Mouse (Mus musculus) midbrain, postnatal 0 days (tissue): Measurements from ENCODE around the gene Trak1. TPM values are rescaled to one million over a fixed set of nuclear protein-coding genes. Genes with fewer than 3 reads are reported as not detected.

ENCODE experiments used
- ATAC-seq: fragments of 200-750 bp; cut with Nextera tagmentation; 2 replicates; pipeline ENCODE4 v1.8.0; 2017; ENCODE audit warnings: moderate number of reproducible peaks, mild to moderate bottlenecking, moderate TSS enrichment, moderate library complexity; ENCODE audit not compliant: low FRiP score
- DNase-seq: peaks from one replicate; pipeline ENCODE4 v3.0.0-alpha.2; 2015; ENCODE audit warnings: low spot score
- H3K27ac ChIP-seq: fragments of 300-500 bp; sonication (generic); 2 replicates; pipeline ENCODE4 v1.5.1; 2014; ENCODE audit warnings: low read depth, mild to moderate bottlenecking, low read length, mixed read lengths
- H3K27me3 ChIP-seq: fragments of 300-500 bp; sonication (generic); 2 replicates; pipeline ENCODE4 v1.6.1; 2014; ENCODE audit warnings: low read length, control low read depth, mixed read lengths; ENCODE audit not compliant: insufficient read depth
- H3K36me3 ChIP-seq: fragments of 300-500 bp; sonication (generic); 2 replicates; pipeline ENCODE4 v1.6.1; 2014; ENCODE audit warnings: low read length, control low read depth, mixed read lengths; ENCODE audit not compliant: insufficient read depth
- H3K4me1 ChIP-seq: fragments of 300-500 bp; sonication (generic); 2 replicates; pipeline ENCODE4 v1.6.1; 2014; ENCODE audit warnings: mild to moderate bottlenecking, control low read depth, antibody characterized with exemption, low read length, mixed read lengths; ENCODE audit not compliant: insufficient read depth
- H3K4me2 ChIP-seq: fragments of 300-500 bp; sonication (generic); 2 replicates; pipeline ENCODE4 v1.6.1; 2014; ENCODE audit warnings: low read depth, mild to moderate bottlenecking, low read length, mixed read lengths; ENCODE audit not compliant: poor library complexity, severe bottlenecking
- H3K4me3 ChIP-seq: fragments of 300-500 bp; sonication (generic); 2 replicates; pipeline ENCODE4 v1.5.1; 2014; ENCODE audit warnings: low read depth, mild to moderate bottlenecking, low read length, moderate library complexity
- H3K9ac ChIP-seq: fragments of 300-500 bp; sonication (generic); replicated peaks from 2 replicates; pipeline ENCODE4 v1.6.1; 2014; ENCODE audit warnings: mild to moderate bottlenecking, low read length, moderate library complexity, mixed read lengths; ENCODE audit not compliant: poor library complexity, severe bottlenecking
- H3K9me3 ChIP-seq: fragments of 300-500 bp; sonication (generic); 2 replicates; pipeline ENCODE4 v1.6.1; 2016; ENCODE audit warnings: low read length, control low read depth
- CTCF ChIP-seq: IDR thresholded peaks from 2 replicates; pipeline ENCODE4 v1.5.1; 2016; ENCODE audit warnings: antibody characterized with exemption, mild to moderate bottlenecking
- WGBS: fragments of 180-500 bp; shearing (Covaris S2); extraction: QIAGEN DNeasy Blood & Tissue Kit; methylation state at CpG from one replicate; pipeline ENCODE4 v1.1.7; 2014; 5-methylcytosine and 5-hydroxymethylcytosine counted together
- polyA plus RNA-seq: library from polyadenylated mRNA; unstranded; fragments of >200 nt; fragmentation: Nextera tagmentation; extraction: Ambion mirVana; gene quantifications from 2 replicates; pipeline ENCODE4 v1.2.1, GENCODE M21; 2015
- total RNA-seq: library from RNA; depleted of rRNA; stranded (reverse); fragments of >200 nt; gene quantifications from 2 replicates; pipeline ENCODE4 v1.2.3, GENCODE M21; 2014

The Trak1 gene
- total and polyA plus RNA-seq, 2 experiments from 2014 or later, result 61.6 to 154 TPM

DNA sequence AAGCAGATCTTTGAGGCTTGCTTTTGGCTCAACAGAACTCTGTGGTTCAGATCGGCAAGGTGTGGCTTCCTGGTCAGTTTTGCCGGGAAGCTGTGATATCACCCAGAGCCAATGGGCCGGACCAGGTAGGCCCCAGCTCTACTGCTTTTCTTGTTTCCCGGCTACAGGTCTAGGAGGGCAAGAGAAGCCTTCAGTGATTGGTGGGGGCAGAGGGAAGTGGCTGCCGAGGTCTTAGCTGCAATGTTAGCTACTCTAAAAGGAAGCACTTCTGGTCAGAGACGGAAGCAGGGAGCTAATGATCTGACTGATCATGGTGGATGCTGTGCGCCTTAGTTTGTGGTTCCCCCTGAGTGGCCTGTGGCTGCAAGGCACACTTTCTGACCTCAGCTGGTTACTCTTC lies 122.3 kb downstream of the Trak1 start:
- DNase-seq (no peak), ATAC-seq (no peak)
- H3K4me3 ChIP-seq, result no peak overlapping the region
- H3K36me3 ChIP-seq, result no peaks in the 10 kb centered on the region
- H3K27me3 ChIP-seq, result no peaks in the 10 kb centered on the region
- no peak for TF ChIP-seq CTCF
- H3K9me3 ChIP-seq, result no peaks in the 10 kb centered on the region
- 84% methylated on average over 7 of the region's 7 CpGs for WGBS
- 0 out of 2 replicates have a peak, but pooled peaks cover 2% of the 10 kb centered on the region for H3K4me1 ChIP-seq
- H3K27ac ChIP-seq, result no peak overlapping the region
- H3K9ac ChIP-seq, result no peak overlapping the region
- H3K4me2 ChIP-seq, result no peak overlapping the region

DNA sequence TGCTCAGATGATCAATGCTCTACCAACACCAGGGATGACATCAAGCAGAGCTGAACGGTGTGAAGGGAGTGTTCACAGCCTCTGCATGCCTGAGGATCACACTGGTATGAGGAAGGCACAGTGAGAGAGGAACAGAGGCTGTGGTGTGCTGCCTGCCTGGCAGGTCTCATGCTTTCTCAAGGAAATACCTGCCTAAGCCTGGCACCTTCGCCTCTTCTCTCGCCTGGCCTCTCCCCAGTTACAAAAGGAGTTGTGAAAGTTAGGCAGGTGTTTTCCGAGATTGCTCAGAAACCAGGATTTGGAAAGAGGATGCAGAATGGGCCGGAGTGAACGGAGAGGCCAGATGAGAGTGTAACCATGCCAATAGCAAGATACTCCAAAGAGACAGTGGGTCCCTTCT lies 123.5 kb downstream of the Trak1 start:
- DNase-seq (no peak), ATAC-seq (no peak)
- H3K27me3 ChIP-seq, result no peaks in the 10 kb centered on the region
- no peaks in the 10 kb centered on the region for H3K9me3 ChIP-seq
- H3K4me1 ChIP-seq, result no peaks in the 10 kb centered on the region
- no peak for TF ChIP-seq CTCF
- no peaks in the 10 kb centered on the region for H3K36me3 ChIP-seq
- 92% methylated on average over 6 of the region's 6 CpGs for WGBS
- no peak overlapping the region for H3K4me3 ChIP-seq
- H3K9ac ChIP-seq, result no peak overlapping the region
- no peak overlapping the region for H3K4me2 ChIP-seq
- no peak overlapping the region for H3K27ac ChIP-seq

DNA sequence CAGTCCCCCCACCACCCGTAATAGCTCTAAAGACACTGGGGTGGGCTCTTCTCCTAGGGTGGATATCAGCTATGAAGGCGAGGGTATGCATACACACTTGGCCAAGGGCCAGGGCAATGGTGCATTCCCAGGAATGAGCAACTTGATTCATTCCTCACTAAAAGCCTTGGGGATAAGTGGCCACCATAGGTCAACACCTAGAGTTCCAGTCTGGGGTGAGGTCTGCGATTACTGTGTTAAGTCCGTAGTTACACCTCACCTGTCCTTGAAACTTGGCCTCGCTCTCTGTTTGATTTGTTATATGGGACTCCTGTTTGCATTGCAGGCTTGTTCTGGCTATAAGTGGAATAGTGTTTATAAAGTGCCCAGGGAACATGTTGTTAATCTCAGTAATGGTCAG lies 125.1 kb downstream of the Trak1 start:
- Histone ChIP-seq H3K4me3 (no peak overlapping the region), H3K36me3 (no peaks in the 10 kb centered on the region), H3K27ac (no peak overlapping the region), H3K4me2 (no peak overlapping the region), H3K9me3 (no peaks in the 10 kb centered on the region), H3K9ac (no peak overlapping the region), H3K27me3 (no peaks in the 10 kb centered on the region), H3K4me1 (no peaks in the 10 kb centered on the region)
- ATAC-seq (no peak), DNase-seq (no peak)
- 88% methylated on average over 5 of the region's 5 CpGs for WGBS
- TF ChIP-seq CTCF, result no peak

DNA sequence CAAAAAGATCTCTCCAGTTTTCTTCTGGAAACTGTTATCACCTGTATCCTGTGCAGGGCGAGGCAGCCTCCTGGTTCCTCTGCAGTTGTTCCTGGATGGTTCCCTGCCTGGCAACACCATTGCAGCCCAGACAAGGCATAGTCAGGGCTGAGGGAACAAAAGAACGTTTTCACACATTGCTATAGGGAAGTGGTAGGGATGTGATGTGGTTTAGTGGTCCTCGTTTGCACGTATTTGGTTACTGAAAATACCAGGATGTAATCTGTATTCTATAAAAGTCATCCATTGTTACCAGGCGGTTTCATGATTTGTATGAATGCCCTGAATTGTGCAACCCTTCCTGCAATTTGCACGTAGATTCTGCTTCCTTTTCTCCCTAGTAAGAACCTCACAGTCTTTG lies 126.3 kb downstream of the Trak1 start:
- no peak for ATAC-seq

DNA sequence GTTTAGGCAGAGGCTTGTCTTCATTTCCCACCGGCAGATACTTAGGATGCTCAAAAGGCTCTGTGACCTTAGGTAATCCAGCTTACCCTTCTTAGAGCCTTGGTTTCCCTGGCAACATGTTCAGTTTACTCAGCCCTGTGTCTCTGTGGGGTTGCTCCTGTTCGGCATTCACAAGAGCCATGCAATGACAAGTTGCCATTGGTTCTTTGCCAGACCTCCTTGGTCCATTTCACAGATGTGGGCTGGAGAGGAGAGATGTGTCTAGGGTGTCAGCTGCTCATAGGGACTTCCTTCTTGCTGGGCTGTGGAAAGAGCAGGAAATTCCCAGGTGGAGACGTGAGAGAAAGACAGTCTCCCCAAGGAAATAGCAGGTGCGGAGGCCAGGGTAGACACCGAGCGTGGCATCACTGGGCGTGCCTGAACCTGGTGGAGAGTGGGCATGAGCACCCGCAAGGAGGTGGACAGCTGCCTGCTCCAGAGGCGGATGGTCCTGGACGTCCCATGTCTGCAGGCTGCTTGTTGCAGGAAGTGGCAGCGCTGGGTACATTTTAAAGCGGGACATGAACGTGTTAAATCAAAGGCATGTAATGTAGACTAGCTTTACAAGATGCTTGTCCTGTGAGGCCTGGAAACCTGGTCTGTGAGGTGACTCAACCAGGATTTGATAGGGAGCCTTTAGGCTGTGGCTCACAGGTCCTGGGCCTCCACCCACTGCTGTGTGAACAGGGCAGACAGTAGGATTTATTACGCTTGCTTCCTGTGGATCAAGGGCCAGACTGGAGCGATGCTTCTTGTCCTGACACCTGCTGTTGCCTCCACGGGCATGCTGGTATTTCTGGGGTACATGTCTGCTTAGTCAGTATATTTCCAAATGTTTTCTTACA lies 127.2 kb downstream of the Trak1 start:
- Histone ChIP-seq H3K27me3 (no peaks in the 10 kb centered on the region), H3K9me3 (no peaks in the 10 kb centered on the region), H3K4me2 (no peak overlapping the region), H3K4me1 (no peaks in the 10 kb centered on the region), H3K36me3 (no peaks in the 10 kb centered on the region), H3K9ac (no peak overlapping the region), H3K4me3 (no peak overlapping the region), H3K27ac (no peak overlapping the region)
- DNase-seq, result peak; percentile 24
- no peak for TF ChIP-seq CTCF
- no peak for ATAC-seq
- WGBS, result 73% methylated on average over 16 of the region's 16 CpGs

More for the DNA sequence above, 126.3 kb downstream of the Trak1 start:
- 83% methylated on average over 6 of the region's 6 CpGs for WGBS
- Histone ChIP-seq H3K4me3 (no peak overlapping the region), H3K9ac (no peak overlapping the region), H3K4me1 (no peaks in the 10 kb centered on the region), H3K4me2 (no peak overlapping the region), H3K27me3 (no peaks in the 10 kb centered on the region), H3K36me3 (no peaks in the 10 kb centered on the region), H3K9me3 (no peaks in the 10 kb centered on the region), H3K27ac (no peak overlapping the region)
- DNase-seq, result no peak
- no peak for TF ChIP-seq CTCF

DNA sequence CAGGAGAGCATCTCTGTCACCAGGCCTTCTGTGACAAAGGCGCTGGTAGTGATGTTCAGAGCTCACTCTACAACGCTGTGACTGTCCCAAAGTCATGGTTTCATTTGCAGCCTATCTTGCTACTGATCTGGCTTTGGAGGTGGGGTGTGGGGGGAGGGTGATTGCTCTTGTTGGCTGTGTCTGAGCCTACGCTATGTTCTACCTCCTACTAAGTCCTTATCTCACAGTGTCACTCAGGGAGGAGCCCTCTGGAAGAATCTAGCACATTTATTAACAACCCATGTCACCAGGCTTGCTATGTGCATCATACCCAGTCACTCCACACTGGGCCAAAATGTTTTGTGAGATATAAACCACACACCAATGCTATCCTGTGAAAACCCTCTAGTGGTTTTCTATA lies 129.1 kb downstream of the Trak1 start:
- Histone ChIP-seq H3K36me3 (no peaks in the 10 kb centered on the region), H3K4me1 (no peaks in the 10 kb centered on the region), H3K4me3 (no peak overlapping the region), H3K27ac (no peak overlapping the region), H3K9me3 (no peaks in the 10 kb centered on the region), H3K27me3 (no peaks in the 10 kb centered on the region), H3K9ac (no peak overlapping the region), H3K4me2 (no peak overlapping the region)
- 84% methylated on average over 3 of the region's 3 CpGs for WGBS
- no peak for TF ChIP-seq CTCF
- DNase-seq (no peak), ATAC-seq (no peak)
